Mouse (Mus musculus) forebrain, embryonic 15.5 days (tissue): ENCODE results near the gene Sipa1. TPM values are rescaled to one million over a fixed set of nuclear protein-coding genes. Genes with fewer than 3 reads are reported as not detected.

Experiments used
- ATAC-seq: fragments of 200-750 bp; cut with Nextera tagmentation; replicated peaks from 2 replicates; pipeline ENCODE4 v1.8.0; 2017; ENCODE audit warnings: mild to moderate bottlenecking, moderate TSS enrichment, moderate library complexity
- H3K27ac ChIP-seq: fragments of 300-500 bp; sonication (generic); replicated peaks from 2 replicates; pipeline ENCODE4 v1.5.1; 2015; ENCODE audit warnings: mild to moderate bottlenecking, inconsistent platforms
- H3K27me3 ChIP-seq: fragments of 300-500 bp; sonication (generic); 2 replicates; pipeline ENCODE4 v1.6.1; 2015; ENCODE audit warnings: inconsistent platforms
- H3K36me3 ChIP-seq: fragments of 300-500 bp; sonication (generic); 2 replicates; pipeline ENCODE4 v1.6.1; 2015; ENCODE audit warnings: mild to moderate bottlenecking, inconsistent platforms
- H3K4me1 ChIP-seq: fragments of 300-500 bp; sonication (generic); 2 replicates; pipeline ENCODE4 v1.6.1; 2015; ENCODE audit warnings: inconsistent platforms
- H3K4me2 ChIP-seq: fragments of 300-500 bp; sonication (generic); replicated peaks from 2 replicates; pipeline ENCODE4 v1.6.1; 2015; ENCODE audit warnings: mild to moderate bottlenecking, inconsistent platforms
- H3K4me3 ChIP-seq: fragments of 300-500 bp; sonication (generic); 2 replicates; pipeline ENCODE4 v1.5.1; 2015; ENCODE audit warnings: mild to moderate bottlenecking, inconsistent platforms
- H3K9ac ChIP-seq: fragments of 300-500 bp; sonication (generic); replicated peaks from 2 replicates; pipeline ENCODE4 v1.6.1; 2015; ENCODE audit warnings: mild to moderate bottlenecking, inconsistent platforms
- H3K9me3 ChIP-seq: fragments of 300-500 bp; sonication (generic); 2 replicates; pipeline ENCODE4 v1.6.1; 2016; ENCODE audit warnings: inconsistent platforms
- WGBS: fragments of 180-500 bp; shearing (Covaris S2); methylation state at CpG from one replicate; pipeline ENCODE4 v1.1.7; 2015; ENCODE audit warnings: mixed read lengths; 5-methylcytosine and 5-hydroxymethylcytosine counted together
- polyA plus RNA-seq: library from polyadenylated mRNA; unstranded; fragments of >200 nt; fragmentation: Nextera tagmentation; extraction: Ambion mirVana; gene quantifications from 2 replicates; pipeline ENCODE4 v1.2.1, GENCODE M21; 2015

The Sipa1 gene
- polyA plus RNA-seq, 1 experiment from 2014 or later: 15.5 TPM

DNA sequence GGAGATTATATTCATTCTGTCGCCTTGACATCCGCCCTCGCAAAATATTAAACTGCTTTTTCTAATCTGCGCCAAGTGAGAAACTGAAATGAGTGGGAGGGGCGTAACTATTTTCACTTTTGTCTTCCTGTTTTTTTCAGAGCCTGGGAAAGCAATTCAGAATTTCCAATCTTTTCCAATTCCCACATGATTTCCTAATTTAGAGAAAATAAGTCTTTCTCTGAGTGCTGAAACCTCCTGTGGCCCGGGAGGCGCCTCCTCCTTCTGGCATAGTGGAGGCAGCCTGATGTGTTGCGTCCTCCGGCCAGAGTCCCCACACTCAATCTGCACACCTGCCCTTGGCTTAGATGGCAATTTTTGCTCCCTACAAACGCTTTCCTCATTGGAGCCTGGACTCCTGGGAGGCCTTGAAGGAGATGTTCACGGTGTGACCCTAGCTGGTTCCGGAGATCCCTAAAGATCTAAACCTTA, 26.9 kb downstream of the Sipa1 start:
- no peak for ATAC-seq
- Histone ChIP-seq H3K4me1 (peaks cover 26% of the 10 kb centered on the region), H3K27ac (peak overlapping the region; percentile 92), H3K9ac (peak overlapping the region; percentile 69), H3K9me3 (no peaks in the 10 kb centered on the region), H3K27me3 (no peaks in the 10 kb centered on the region), H3K4me2 (peak overlapping the region; percentile 86), H3K4me3 (peak overlapping the region; percentile 64), H3K36me3 (peaks cover 22% of the 10 kb centered on the region)
- WGBS: 36% methylated on average over 12 of the region's 12 CpGs

DNA sequence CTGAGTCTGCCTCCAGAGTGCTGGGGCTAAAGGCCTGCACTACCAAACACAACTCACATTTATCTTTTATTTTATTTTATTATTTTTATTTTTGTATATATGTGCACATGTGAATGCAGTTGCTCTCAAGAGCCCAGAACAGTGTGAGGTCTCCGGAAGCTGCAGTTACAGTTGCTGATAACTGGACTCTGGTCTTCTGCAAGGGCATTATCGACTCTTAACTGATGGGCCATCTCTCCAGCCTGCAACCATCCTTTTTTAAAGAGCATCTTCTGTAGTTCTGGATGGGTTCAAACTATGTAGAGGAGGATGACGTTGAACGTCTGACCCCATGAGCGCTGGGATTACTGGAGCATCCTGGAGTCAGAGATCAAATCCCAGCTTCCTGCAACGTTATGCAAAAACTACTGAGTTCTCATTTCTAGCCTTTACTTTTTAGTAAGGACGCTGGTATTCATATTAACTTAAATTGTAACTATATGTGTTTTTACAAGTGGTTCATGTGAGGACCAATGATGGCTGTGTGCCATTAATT, 27.4 kb downstream of the Sipa1 start:
- H3K4me2 ChIP-seq: peak overlapping the region; percentile 86; the same call in 1 of the 2 replicates
- ATAC-seq: no peak
- no peak overlapping the region; the same call in 1 of the 2 replicates for H3K9ac ChIP-seq
- peaks cover 17% of the 10 kb centered on the region for H3K36me3 ChIP-seq
- no peaks in the 10 kb centered on the region for H3K27me3 ChIP-seq
- H3K27ac ChIP-seq: no peak overlapping the region
- peak overlapping the region; percentile 64; the same call in 1 of the 2 replicates for H3K4me3 ChIP-seq
- H3K9me3 ChIP-seq: no peaks in the 10 kb centered on the region
- 77% methylated on average over 7 of the region's 7 CpGs for WGBS
- peaks cover 26% of the 10 kb centered on the region for H3K4me1 ChIP-seq

DNA sequence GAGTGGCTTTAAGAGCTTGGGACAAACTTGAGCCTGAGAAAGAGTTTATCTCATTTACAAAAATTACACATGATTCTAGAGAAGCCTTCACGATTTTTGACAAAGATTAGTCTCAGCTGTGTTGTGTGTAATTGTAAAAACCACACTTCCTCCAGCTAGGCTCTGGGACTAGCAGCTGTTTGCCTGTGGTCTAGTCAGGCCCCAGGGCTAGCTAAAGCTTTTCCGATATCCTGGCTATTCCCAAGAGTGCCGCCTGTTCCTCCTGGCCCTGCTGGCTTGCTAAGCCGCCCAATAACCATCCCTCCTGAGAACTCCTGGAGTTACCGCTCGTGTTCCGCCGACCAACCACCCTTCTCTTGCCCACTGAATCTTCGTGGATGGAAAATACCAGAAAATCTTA, 31.4 kb downstream of the Sipa1 start:
- Histone ChIP-seq H3K4me1 (peaks cover 10% of the 10 kb centered on the region), H3K9ac (no peak overlapping the region), H3K36me3 (no peaks in the 10 kb centered on the region), H3K27ac (no peak overlapping the region), H3K9me3 (no peaks in the 10 kb centered on the region), H3K27me3 (no peaks in the 10 kb centered on the region), H3K4me3 (no peak overlapping the region), H3K4me2 (no peak overlapping the region)
- no peak for ATAC-seq
- WGBS: 85% methylated on average over 9 of the region's 9 CpGs

DNA sequence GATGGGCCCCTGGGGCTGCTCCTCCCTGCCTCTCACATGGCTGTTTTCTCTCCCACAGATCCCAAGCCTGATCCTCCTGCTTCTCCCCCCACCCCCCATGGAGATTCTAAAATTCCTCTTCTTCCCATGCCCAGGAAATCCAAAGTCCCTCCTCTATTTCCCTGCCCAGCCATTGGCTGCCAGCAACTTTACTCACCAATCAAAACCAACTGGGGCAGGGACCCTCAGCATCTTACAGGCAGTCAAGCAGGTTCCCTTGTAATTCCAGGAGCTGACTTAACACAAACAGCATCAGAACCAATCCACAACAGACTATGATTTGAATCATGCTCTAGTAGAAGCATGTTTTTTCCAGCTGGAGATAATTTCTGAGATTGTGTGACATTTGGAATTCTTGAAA, 33.6 kb downstream of the Sipa1 start:
- Histone ChIP-seq H3K27ac (no peak overlapping the region), H3K27me3 (no peaks in the 10 kb centered on the region), H3K9ac (no peak overlapping the region), H3K9me3 (no peaks in the 10 kb centered on the region), H3K36me3 (no peaks in the 10 kb centered on the region), H3K4me1 (no peaks in the 10 kb centered on the region), H3K4me3 (no peak overlapping the region), H3K4me2 (no peak overlapping the region)
- no peak for ATAC-seq

DNA sequence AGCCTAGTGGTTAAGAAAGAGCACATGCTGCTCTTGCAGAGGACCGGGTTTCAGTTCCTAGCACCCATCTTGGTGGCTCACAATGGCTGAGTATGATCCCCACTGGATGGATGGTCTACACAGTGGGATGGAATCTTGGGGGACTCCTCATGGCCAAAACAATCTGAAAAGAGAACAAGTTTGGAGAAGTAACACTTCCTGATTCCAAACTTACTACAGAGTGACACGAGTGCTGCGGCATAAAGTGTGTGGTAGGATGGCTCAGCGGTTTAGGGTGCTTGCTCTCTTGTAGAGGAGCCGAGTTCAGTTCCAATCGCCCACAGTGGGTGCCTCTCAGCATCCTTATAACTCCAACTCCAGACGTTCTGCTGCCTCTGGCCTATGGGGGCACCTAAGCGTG, 38.2 kb downstream of the Sipa1 start:
- no peak overlapping the region for H3K9ac ChIP-seq
- peaks cover 3% of the 10 kb centered on the region; the same call in 1 of the 2 replicates for H3K27me3 ChIP-seq
- ATAC-seq: no peak
- H3K4me1 ChIP-seq: no peaks in the 10 kb centered on the region
- no peaks in the 10 kb centered on the region for H3K36me3 ChIP-seq
- no peak overlapping the region for H3K4me2 ChIP-seq
- H3K9me3 ChIP-seq: no peaks in the 10 kb centered on the region
- 87% methylated on average over 8 of the region's 8 CpGs for WGBS
- H3K27ac ChIP-seq: no peak overlapping the region
- no peak overlapping the region for H3K4me3 ChIP-seq

DNA sequence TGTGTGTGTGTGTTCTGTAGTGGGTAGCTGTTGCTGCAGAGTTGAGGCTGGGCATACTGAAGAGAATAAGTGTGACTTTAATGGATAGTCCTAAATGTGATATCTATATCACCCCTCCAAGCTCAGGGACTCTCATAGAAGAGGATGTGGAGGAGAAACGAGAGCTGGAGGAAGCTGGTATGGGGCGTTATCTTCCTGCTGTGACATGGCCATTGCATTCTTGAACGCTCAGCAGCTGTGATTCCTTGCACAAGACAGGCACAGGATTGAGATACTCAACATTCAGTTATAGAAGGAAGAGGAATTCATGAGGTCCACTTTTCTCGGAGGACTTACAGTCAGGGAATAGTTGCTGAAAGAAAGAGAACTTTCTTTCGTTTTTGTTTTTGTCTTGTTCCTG, 41.6 kb downstream of the Sipa1 start:
- 84% methylated on average over 5 of the region's 5 CpGs for WGBS
- ATAC-seq: no peak

DNA sequence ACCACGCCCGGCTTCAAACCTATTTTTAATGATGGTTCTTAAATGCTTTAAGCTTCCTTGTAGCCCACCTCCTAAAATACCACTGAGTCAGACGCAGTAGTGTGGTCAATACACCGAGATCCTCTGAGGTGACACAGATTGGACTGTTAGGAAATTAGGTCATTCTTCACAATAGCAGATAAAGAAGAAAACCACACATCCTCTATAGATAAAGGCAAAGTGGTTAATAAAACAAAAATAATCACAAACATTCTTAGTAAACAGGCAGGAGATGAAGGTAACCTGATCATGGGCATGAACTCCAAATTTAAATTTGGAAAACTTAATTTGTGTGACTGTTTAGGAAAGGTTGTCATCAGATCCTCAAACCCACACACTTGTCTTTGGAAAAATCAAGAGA, 43.5 kb downstream of the Sipa1 start:
- Histone ChIP-seq H3K4me3 (no peak overlapping the region), H3K4me1 (no peaks in the 10 kb centered on the region)
- ATAC-seq: no peak

More for the DNA sequence above, 41.6 kb downstream of the Sipa1 start:
- H3K27me3 ChIP-seq: peaks cover 3% of the 10 kb centered on the region; the same call in 1 of the 2 replicates
- no peak overlapping the region for H3K9ac ChIP-seq
- H3K4me3 ChIP-seq: no peak overlapping the region
- H3K36me3 ChIP-seq: no peaks in the 10 kb centered on the region
- H3K4me1 ChIP-seq: no peaks in the 10 kb centered on the region
- H3K4me2 ChIP-seq: no peak overlapping the region
- no peaks in the 10 kb centered on the region for H3K9me3 ChIP-seq
- no peak overlapping the region for H3K27ac ChIP-seq

DNA sequence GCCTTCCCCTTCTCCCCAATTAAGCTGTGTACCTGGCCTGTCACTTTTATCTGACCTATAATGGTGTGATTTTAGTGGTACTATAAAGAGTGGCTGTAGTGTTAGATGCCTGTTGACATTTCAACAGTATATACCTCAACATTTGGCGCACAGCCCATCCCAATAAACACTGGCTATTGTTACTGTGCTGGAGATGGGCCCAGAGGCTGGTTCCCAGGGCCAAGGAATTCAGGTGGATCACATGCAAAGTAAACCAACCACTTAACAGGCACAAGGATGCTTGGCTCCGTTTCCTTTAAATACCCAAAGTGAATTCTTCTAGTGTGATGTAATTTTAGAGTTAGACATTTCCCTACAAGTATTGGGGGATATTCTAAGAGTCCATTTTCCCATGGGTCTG, 48.6 kb downstream of the Sipa1 start:
- no peak overlapping the region for H3K4me3 ChIP-seq
- ATAC-seq: no peak
- H3K4me1 ChIP-seq: peaks cover 8% of the 10 kb centered on the region
- H3K27me3 ChIP-seq: no peaks in the 10 kb centered on the region
- H3K9ac ChIP-seq: no peak overlapping the region
- H3K36me3 ChIP-seq: no peaks in the 10 kb centered on the region
- H3K9me3 ChIP-seq: no peaks in the 10 kb centered on the region
- no peak overlapping the region for H3K27ac ChIP-seq
- no peak overlapping the region for H3K4me2 ChIP-seq
- WGBS: 58% methylated on average over 2 of the region's 2 CpGs

More for the DNA sequence above, 43.5 kb downstream of the Sipa1 start:
- Histone ChIP-seq H3K27ac (no peak overlapping the region), H3K9me3 (no peaks in the 10 kb centered on the region), H3K4me2 (no peak overlapping the region), H3K36me3 (no peaks in the 10 kb centered on the region), H3K27me3 (peaks cover 3% of the 10 kb centered on the region; the same call in 1 of the 2 replicates), H3K9ac (no peak overlapping the region)
- 89% methylated on average over 4 of the region's 4 CpGs for WGBS

DNA sequence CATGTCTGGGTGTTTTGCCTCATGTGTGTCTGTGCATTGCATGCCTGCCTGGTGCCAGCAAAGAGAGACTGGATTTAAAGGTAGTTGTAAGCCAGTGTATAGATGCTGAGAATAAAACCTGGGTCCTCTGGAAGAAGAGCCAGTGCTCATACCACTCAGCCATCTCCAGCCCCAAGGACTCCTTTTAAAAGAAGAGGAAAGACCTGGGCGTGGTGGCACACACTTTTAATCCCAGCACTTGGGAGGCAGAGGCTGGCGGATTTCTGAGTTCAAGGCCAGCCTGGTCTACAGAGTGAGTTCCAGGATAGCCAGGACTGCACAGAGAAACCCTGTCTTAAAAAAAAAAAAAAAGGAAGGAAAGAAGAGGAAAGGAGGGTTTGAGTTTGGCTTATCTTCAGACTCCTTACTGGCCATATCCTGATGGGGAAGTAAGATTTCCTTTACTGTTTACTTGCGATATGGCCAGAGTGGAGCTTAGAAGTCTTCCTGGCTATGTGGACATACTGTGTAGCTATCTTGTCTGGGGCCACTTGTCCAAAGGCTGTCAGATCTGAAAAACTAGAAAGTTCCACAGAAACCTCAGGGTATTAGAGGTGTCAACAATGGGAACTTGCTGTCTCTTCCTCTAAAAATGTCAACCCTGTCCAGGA, 50.6 kb downstream of the Sipa1 start:
- H3K4me1 ChIP-seq: peaks cover 23% of the 10 kb centered on the region
- ATAC-seq: no peak
- WGBS: 77% methylated on average over 3 of the region's 3 CpGs
- no peak overlapping the region for H3K4me3 ChIP-seq
- H3K9ac ChIP-seq: no peak overlapping the region
- H3K36me3 ChIP-seq: peaks cover 4% of the 10 kb centered on the region; the same call in 1 of the 2 replicates
- no peak overlapping the region for H3K27ac ChIP-seq
- no peak overlapping the region for H3K4me2 ChIP-seq
- H3K27me3 ChIP-seq: no peaks in the 10 kb centered on the region
- H3K9me3 ChIP-seq: no peaks in the 10 kb centered on the region

DNA sequence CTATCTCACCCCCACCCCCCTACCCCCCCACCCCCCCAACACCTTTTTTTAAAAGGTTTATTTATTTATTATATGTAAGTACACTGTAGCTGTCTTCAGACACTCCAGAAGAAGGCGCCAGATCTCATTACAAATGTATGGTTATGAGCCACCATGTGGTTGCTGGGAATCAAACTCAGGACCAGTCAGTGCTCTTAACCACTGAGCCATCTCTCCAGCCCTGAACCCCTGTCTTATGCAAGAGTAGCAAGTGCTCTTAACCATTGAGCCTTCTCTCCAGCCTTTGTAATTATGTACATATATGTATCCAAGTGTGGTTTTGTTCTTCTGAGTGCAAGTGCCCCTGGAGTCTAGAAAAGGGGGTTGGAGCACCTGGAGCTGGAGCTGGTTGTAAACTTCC, 51.5 kb downstream of the Sipa1 start:
- no peak overlapping the region for H3K4me2 ChIP-seq
- H3K27ac ChIP-seq: no peak overlapping the region
- no peaks in the 10 kb centered on the region for H3K9me3 ChIP-seq
- H3K4me3 ChIP-seq: no peak overlapping the region
- ATAC-seq: no peak
- WGBS: 77% methylated on average over 1 of the region's 1 CpGs
- H3K36me3 ChIP-seq: peaks cover 13% of the 10 kb centered on the region
- no peaks in the 10 kb centered on the region for H3K27me3 ChIP-seq
- H3K4me1 ChIP-seq: peaks cover 25% of the 10 kb centered on the region
- H3K9ac ChIP-seq: no peak overlapping the region

DNA sequence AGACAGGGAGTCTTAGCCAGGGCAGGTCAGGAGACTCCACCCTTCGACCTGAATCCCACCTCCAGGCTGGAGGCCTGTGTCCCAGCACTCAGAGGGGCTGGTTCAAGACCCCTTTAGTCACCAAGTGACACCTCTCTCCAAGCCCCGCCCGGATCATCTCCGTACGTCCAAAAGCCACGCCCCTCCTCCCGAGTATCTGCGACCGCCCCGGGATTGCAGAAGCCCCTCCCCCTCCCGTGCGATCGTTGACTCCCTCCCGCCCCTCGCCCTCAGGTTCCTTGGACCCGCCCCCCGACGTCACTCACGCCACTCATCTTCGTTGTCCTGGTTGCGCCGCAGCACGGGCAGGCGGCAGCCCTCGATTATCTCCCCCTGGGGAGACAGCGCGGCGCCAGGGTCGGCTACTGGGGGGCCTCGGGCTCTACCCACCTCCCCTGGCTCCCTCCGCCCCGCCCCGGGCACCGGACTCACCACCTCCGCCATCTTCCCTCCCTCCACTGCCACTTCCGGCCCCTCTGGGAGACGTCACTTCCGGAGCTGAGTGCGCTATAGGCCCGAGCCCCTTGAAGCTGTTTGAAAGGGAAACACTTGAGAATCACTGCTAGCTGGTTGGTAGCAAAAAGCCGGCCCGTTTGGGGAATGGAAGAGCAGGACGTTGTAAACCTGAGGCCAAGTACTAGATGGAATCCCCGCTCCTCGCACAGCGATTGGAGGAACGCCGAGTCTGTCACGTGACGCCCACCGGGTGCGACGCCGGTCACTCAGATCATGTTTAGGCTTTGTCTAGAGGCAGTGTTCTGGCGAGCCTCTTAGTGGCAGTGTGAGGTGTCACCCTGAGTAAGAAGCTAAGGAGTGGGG, 53.7 kb downstream of the Sipa1 start, which contains the start of gene Kat5:
Gene Kat5, minus strand, starts transcription at position 691 of the 858 bp plus-strand sequence.
- Histone ChIP-seq H3K9ac (peak within 1 kb of the TSS; percentile 85), H3K9me3 (no peaks in the 10 kb centered on the region), H3K27ac (peak within 1 kb of the TSS; percentile 97), H3K27me3 (no peaks in the 10 kb centered on the region), H3K4me2 (peak within 1 kb of the TSS; percentile 51), H3K4me3 (peak within 1 kb of the TSS; percentile 81), H3K36me3 (peaks cover 35% of the 10 kb centered on the region), H3K4me1 (peaks cover 25% of the 10 kb centered on the region)
- WGBS: under 1% methylated on average over 53 of the region's 55 CpGs
- ATAC-seq: peak; percentile 94

DNA sequence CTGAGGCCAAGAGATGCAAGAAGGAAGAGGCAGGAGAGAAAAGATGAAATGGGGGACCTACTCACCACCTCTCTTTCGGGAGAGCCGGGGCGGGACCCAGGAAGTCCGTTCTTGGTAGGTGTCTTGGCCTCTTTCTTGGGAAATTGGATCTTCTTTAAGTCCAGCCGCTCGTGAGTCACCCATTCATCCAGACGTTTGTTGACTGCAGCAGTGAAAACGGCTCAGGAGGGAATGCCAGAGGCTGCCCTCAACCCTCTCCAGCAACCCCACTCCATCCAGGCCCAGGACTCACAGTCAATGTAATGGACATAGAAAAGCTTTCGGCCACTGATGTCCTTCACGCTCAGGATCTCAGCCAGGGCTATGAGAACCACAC, 54.3 kb downstream of the Sipa1 start:
- Histone ChIP-seq H3K27ac (peak overlapping the region; percentile 97), H3K27me3 (no peaks in the 10 kb centered on the region), H3K36me3 (peaks cover 41% of the 10 kb centered on the region), H3K4me1 (peaks cover 25% of the 10 kb centered on the region), H3K9ac (peak overlapping the region; percentile 85), H3K4me3 (peak overlapping the region; percentile 81), H3K9me3 (no peaks in the 10 kb centered on the region), H3K4me2 (peak overlapping the region; percentile 51)
- 61% methylated on average over 10 of the region's 10 CpGs for WGBS
- ATAC-seq: no peak
